Mouse (Mus musculus) lung, postnatal 10 days (tissue): ENCODE data around the gene Gm10203.
A peak's percentile ranks its signal among the peaks of the same experiment; 100 is the strongest.
"Not testable (repeated sequence)": the region's sequence is repeated elsewhere in the genome, so short reads cannot be mapped to it uniquely, and the experiment has no call there.

Experiments used
- DNase-seq: peaks from one replicate; pipeline ENCODE4 v3.0.0; 2021

Gene Gm10203

GRCm38 (mm10) chr6:149135631-149136030, 5.7 kb downstream of the Gm10203 start:
- no peak for DNase-seq

GRCm38 (mm10) chr6:149137936-149138335, 8.0 kb downstream of the Gm10203 start:
- no peak for DNase-seq

GRCm38 (mm10) chr6:149139011-149139410, 9.0 kb downstream of the Gm10203 start:
- no peak for DNase-seq

GRCm38 (mm10) chr6:149139471-149139870, 9.5 kb downstream of the Gm10203 start, which contains the start of gene Etfbkmt:
Gene Etfbkmt, plus strand, starts transcription at chr6:149139849.
- DNase-seq = no peak

- peak; percentile 93 for DNase-seq
Observed at GRCm38 (mm10) chr6:149141393-149142173, 11.6 kb downstream of the Gm10203 start.

- no peak for DNase-seq
Observed at GRCm38 (mm10) chr6:149145143-149145542, 15.2 kb downstream of the Gm10203 start.

- no peak for DNase-seq
Observed at GRCm38 (mm10) chr6:149148436-149149229, 18.7 kb downstream of the Gm10203 start.

- DNase-seq = no peak
Observed at GRCm38 (mm10) chr6:149152119-149152518, 22.1 kb downstream of the Gm10203 start.

GRCm38 (mm10) chr6:149153473-149154115, 23.6 kb downstream of the Gm10203 start:
- DNase-seq = no peak

GRCm38 (mm10) chr6:149154116-149155030, 24.4 kb downstream of the Gm10203 start:
- DNase-seq = peak; percentile 13

DNA sequence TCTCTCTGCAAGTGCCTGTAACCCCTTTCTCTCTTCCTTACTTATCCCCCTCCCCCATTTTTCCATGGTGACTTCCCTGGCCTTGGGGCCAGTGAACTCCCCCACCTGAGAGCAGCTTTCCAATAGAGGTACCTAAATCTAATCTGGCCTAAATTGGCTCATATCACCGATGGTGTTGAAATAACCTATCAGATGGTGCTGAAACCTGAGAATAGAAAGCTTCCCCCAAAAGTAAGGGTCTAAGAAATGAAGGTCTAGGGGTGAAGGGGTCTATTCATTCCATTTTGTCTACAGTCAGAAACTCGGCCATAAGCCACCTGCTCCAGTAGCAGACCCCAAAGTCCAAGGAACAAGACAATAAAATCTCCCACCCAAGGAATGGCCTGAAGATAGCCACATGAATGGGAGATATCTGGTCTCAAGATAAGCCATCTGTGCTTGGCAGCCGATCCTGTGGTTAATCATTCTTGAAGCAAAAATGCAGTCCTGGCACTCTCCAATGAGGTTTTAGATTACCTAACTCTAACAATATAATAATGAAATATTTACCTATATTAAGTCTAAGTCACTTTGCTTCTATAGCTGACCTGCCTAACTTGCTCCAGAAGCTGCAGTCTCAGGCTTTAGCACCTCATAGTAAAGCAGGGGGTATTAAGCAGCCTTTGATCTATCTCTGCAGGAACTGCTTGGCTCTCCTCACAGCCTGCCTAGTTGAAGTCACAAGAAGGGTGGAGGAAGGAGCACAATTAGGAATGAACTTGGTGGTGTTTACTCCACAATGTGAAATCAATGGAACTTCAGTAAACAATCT, 25.3 kb downstream of the Gm10203 start:
- no peak for DNase-seq

GRCm38 (mm10) chr6:149167038-149167437, 37.1 kb downstream of the Gm10203 start:
- DNase-seq = peak; percentile 43

DNA sequence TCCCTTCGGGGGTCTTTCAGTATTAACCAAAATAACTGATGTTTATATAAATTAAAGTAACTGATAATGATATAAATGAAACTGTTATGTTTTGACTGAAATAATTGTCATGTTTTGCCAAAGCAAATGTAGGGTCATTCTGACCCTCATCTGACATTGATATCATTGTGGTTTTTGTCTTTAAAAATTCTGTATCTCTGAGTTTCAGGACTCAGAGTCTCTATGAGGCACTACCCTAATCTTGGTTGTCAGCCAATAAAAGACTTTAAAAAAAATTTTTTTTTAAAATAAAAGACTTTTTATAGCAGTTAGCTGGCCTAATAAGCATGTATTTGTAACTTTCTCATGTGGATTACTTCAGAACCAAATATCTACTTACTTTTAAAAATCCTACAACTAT, 37.7 kb downstream of the Gm10203 start:
- no peak for DNase-seq

DNA sequence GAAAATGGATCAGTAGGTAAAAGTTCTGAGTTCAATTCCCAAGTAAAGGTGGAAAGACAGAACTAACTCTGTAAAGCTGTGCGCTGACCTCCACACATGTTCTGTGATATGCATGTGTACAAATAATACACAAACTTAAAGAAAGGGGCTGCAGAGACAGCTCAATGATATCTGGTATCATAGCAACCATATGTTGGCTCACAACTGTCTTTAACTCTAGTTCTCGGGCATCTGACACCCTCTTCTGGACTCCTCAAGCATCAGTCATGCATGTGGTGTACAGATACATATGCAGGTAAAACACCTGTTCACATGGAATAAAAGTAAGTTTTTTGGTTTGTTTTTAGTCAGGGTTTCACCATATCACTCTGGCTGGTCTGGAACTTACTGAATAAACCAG, 38.5 kb downstream of the Gm10203 start:
- no peak for DNase-seq

- not testable (repeated sequence) for DNase-seq
Observed at GRCm38 (mm10) chr6:149169965-149170364, 40.0 kb downstream of the Gm10203 start.

DNA sequence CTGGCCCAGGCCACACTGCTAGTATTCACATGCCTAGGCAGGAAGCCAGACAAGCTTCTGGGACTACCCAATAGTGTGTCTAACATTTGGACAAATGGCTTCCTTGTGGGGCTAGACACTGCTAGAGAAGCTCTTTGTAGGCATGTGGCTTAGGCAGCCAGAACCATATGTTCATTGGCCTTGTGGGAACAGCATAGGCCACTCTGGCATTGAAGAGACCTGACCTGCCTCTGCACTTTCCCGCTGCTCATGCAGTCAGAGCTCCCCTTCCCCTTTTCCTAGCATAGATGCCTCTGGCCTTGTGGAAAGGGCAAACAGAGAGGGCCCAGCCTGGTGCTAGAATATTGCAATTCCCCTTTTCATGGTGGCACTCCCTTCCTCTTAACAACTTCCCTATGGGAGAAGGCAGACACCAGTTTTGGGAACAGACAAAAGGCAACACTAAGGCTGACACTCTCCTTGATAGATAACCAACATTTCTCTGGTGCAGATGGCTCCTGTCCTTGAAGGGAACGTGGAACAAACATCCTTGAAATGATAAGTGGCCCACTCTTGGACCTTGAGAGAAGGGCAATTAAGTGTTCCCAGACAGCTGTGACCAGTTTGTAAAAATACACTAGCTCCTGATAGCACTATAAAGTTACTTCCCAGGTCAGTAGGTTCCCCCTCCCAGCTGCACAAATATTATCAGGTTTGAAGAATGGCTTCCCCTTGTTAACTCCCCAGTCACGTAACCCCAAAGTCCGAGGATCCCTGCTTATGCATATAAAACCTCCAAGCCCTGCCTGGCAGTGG, 44.1 kb downstream of the Gm10203 start:
- DNase-seq = peak; percentile 21

DNA sequence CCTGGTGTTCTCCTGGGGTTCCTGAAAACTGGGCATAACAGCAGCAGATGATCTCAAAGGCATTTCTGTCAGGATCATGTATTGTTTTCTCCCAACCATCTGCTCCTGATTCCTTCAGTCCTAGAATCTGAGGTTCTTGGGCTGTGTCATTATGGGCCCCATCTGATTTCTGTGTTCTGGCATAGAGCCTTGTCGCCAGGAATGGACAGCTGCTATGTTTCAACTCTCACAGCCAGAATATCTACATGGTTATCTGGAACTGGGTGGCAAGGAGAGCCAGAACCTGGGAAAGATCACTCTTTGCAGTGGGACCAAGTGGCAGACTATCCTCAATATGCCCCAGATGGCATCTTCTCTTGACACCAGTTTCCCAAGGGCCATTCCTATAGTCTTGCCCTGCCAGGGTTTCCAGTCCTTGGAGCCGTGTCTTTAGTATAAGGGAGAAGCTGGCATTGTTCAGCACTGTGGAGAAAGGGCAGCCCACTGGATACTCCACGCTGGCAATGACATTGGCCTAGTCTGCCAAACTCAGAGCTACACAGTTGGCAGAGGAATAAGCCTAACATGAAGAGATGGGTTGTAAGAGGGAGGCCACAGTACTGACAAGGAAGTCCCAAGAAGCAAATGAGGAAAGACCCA, 45.1 kb downstream of the Gm10203 start:
- DNase-seq = peak; percentile 53

DNA sequence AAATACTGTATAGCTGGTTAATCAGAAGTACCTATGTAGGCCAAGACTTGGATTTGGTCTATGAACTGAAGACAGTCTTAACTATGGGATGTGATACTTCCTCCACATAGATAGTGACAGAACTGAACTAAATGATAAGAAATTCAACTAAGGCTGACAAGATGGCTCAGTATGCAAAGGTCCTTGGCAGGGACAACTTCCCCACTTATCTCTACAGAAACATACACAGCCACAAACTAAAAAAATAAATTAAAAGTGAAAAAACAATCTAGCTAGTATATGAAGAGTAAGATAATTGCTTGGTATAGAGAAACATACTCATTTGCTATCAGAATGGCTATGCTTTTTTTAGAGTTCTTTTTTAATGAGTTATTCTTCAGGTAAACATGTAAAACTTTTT, 49.1 kb downstream of the Gm10203 start:
- no peak for DNase-seq
